Mouse (Mus musculus) embryonic facial prominence, embryonic 11.5 days (tissue): ENCODE results near the gene Ppp1r12a. TPM values are rescaled to one million over a fixed set of nuclear protein-coding genes. Genes with fewer than 3 reads are reported as not detected.

Experiments
- ATAC-seq: fragments of 200-750 bp; cut with Nextera tagmentation; replicated peaks from 2 replicates; pipeline ENCODE4 v1.8.0; 2017; ENCODE audit warnings: low read depth; ENCODE audit not compliant: insufficient number of reproducible peaks, low FRiP score, low TSS enrichment
- DNase-seq: peaks from one replicate; pipeline ENCODE4 v3.0.0-alpha.2; 2015; ENCODE audit warnings: low spot score
- H3K27ac ChIP-seq: fragments of 300-500 bp; sonication (generic); replicated peaks from 2 replicates; pipeline ENCODE4 v1.5.1; 2014; ENCODE audit warnings: mild to moderate bottlenecking, low read depth, low read length, control low read depth
- H3K27me3 ChIP-seq: fragments of 300-500 bp; sonication (generic); 2 replicates; pipeline ENCODE4 v1.6.1; 2014; ENCODE audit warnings: mild to moderate bottlenecking, low read length, moderate library complexity, mixed read lengths; ENCODE audit not compliant: control insufficient read depth, insufficient read depth
- H3K36me3 ChIP-seq: fragments of 300-500 bp; sonication (generic); replicated peaks from 2 replicates; pipeline ENCODE4 v1.6.1; 2014; ENCODE audit warnings: low read depth, mild to moderate bottlenecking, low read length, moderate library complexity, mixed read lengths; ENCODE audit not compliant: control insufficient read depth, insufficient read depth
- H3K4me1 ChIP-seq: fragments of 300-500 bp; sonication (generic); 2 replicates; pipeline ENCODE4 v1.6.1; 2014; ENCODE audit warnings: low read length, mixed read lengths; ENCODE audit not compliant: control insufficient read depth, insufficient read depth
- H3K4me2 ChIP-seq: fragments of 300-500 bp; sonication (generic); 2 replicates; pipeline ENCODE4 v1.6.1; 2014; ENCODE audit warnings: low read depth, mild to moderate bottlenecking, control low read depth, low read length, moderate library complexity
- H3K4me3 ChIP-seq: fragments of 300-500 bp; sonication (generic); 2 replicates; pipeline ENCODE4 v1.5.1; 2014; ENCODE audit warnings: low read depth, low read length, control low read depth
- H3K9ac ChIP-seq: fragments of 300-500 bp; sonication (generic); replicated peaks from 2 replicates; pipeline ENCODE4 v1.6.1; 2014; ENCODE audit warnings: mild to moderate bottlenecking, control low read depth, low read length
- H3K9me3 ChIP-seq: fragments of 300-500 bp; sonication (generic); replicated peaks from 2 replicates; pipeline ENCODE4 v1.6.1; 2016; ENCODE audit warnings: mild to moderate bottlenecking, low read length, inconsistent platforms, mixed read lengths; ENCODE audit not compliant: control insufficient read depth
- WGBS: fragments of 180-500 bp; shearing (Covaris S2); extraction: QIAGEN DNeasy Blood & Tissue Kit; methylation state at CpG from one replicate; pipeline ENCODE4 v1.1.7; 2014; 5-methylcytosine and 5-hydroxymethylcytosine counted together
- polyA plus RNA-seq: library from polyadenylated mRNA; unstranded; fragments of >200 nt; fragmentation: Nextera tagmentation; extraction: Ambion mirVana; gene quantifications from 2 replicates; pipeline ENCODE4 v1.2.1, GENCODE M21; 2014

The Ppp1r12a gene
- polyA plus RNA-seq, 1 experiment from 2014 or later: 79.5 TPM

DNA sequence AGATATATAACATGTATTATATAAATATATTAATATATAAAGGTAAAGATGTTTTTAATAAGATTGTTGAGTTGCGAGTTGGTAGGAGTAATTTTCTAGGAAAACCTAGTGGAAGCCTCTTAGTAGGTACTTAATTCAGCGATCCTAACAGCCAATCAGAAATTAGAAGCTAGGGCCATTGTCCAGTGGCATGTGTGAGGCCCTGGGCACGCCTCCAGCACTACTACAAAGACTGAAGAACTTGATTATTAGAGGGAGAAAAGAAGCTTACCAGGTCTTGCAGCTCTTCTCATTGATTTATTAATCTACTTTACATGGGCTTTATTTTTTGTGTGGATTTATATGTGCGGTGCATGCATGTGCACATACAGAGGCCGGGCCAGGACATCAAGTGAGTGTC, 123.0 kb downstream of the Ppp1r12a start:
- Histone ChIP-seq H3K27me3 (no peaks in the 10 kb centered on the region), H3K9ac (no peak overlapping the region), H3K4me2 (no peak overlapping the region), H3K9me3 (no peaks in the 10 kb centered on the region), H3K36me3 (no peaks in the 10 kb centered on the region), H3K27ac (no peak overlapping the region), H3K4me1 (no peaks in the 10 kb centered on the region), H3K4me3 (no peak overlapping the region)
- ATAC-seq (no peak), DNase-seq (no peak)
- 89% methylated on average over 5 of the region's 5 CpGs for WGBS

DNA sequence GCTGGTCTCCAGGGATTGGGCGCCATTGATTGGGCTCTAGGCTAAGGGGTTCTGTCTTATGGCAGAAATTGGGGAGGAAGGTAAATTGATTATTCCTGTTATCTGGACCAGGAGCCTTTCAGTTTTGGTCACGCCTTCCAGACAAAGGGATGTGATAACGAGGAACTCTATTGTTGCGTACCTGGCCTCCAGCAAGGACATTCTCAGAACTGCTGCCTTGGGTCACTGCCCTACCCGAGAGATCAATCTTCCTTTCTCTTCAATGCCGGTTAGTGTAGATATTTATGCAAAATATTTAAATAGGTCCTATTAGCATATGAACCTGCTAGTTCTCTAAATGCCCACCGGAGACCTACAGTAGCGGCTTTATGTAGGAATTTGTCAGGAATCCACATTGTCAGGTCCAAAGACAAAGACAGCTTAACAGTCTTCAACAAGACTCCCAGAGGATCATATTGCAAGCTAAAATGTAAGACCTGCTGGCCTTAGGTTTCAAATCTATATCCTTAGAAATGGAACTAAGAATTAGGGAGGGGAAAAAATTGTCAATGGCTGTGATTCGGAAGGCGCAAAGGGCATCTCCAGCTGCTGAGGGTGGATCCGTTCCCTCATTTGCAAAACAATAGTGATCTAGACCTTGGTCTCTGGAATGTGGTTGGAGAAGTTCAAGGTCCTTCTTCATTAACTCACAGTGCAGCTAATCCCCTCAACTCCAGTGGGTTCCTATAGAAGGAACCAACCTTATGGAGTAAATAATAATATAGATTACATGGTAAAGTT, 124.9 kb downstream of the Ppp1r12a start:
- DNase-seq (no peak), ATAC-seq (no peak)
- Histone ChIP-seq H3K4me3 (no peak overlapping the region), H3K4me1 (no peaks in the 10 kb centered on the region), H3K9me3 (no peaks in the 10 kb centered on the region), H3K36me3 (no peaks in the 10 kb centered on the region), H3K27ac (no peak overlapping the region), H3K27me3 (no peaks in the 10 kb centered on the region), H3K4me2 (no peak overlapping the region), H3K9ac (no peak overlapping the region)
- WGBS: 78% methylated on average over 11 of the region's 11 CpGs

GRCm38 (mm10) chr10:108287438-108287801, 125.4 kb downstream of the Ppp1r12a start:
- H3K4me2 ChIP-seq: no peak overlapping the region
- H3K4me3 ChIP-seq: no peak overlapping the region
- 84% methylated on average over 4 of the region's 4 CpGs for WGBS
- no peak overlapping the region for H3K27ac ChIP-seq
- no peaks in the 10 kb centered on the region for H3K9me3 ChIP-seq
- ATAC-seq (no peak), DNase-seq (no peak)
- H3K4me1 ChIP-seq: no peaks in the 10 kb centered on the region
- no peaks in the 10 kb centered on the region for H3K27me3 ChIP-seq
- no peaks in the 10 kb centered on the region for H3K36me3 ChIP-seq
- H3K9ac ChIP-seq: no peak overlapping the region

DNA sequence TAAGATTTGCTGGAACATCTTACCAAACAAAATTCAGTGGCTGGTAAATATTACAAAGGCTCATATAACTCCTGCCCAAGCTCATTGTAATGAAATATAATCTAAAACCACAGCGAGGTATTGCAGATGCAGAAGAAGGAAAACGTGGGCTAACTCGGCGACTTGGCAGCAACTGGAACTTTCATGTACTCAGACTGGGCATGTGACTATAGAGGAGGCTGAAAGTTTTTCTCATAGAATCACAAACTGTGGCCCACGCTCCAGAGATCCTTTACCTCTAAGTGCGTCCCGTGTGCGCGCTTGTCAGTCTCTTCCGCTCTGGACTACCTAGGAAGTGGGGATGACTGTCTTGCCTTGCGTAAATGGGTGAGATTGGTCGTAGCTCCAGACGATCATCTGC, 128.1 kb downstream of the Ppp1r12a start:
- H3K4me3 ChIP-seq: no peak overlapping the region
- 96% methylated on average over 13 of the region's 13 CpGs for WGBS
- no peak overlapping the region for H3K4me2 ChIP-seq
- no peaks in the 10 kb centered on the region for H3K4me1 ChIP-seq
- H3K9ac ChIP-seq: no peak overlapping the region
- H3K36me3 ChIP-seq: no peaks in the 10 kb centered on the region
- H3K27ac ChIP-seq: no peak overlapping the region
- no peaks in the 10 kb centered on the region for H3K9me3 ChIP-seq
- ATAC-seq (no peak), DNase-seq (no peak)
- H3K27me3 ChIP-seq: no peaks in the 10 kb centered on the region

DNA sequence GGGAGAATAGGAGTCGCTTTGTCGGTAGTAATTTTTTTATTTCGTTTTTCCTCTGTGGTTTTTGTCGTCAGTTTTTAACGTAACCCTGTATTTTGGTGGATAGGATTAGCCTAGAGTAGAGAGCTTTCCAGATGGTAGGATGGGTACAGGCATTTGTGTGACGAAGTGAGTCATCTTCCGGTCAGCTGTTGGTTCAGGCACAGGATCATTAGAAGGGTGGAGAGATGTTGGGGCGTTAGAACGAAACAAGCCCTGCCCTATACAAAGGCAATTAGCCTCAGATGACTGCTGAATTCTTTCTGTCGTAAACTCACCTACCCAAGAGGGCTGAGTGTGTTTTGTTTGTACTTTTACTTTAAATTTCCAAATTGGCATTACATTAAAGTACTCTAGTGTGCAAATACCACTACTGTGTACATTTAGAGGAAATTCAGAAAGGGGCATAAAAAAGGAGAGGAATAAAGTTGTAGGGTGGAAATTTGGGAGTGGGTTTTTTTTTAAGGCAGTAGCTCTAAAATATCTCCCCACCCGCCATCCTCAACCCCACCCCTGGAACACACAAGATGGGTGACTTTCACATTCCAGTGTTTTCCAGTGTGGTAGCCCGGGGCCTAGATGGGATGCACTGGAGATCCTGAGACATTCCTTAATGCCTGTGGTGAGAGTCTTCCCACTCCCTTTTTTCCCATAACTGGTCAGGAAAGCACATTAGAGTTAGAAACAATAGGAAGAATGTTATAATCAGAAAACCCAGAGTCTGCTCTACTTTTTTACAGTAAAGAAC, 129.9 kb downstream of the Ppp1r12a start:
- Histone ChIP-seq H3K9me3 (no peaks in the 10 kb centered on the region), H3K4me2 (no peak overlapping the region), H3K4me1 (no peaks in the 10 kb centered on the region), H3K36me3 (no peaks in the 10 kb centered on the region), H3K9ac (no peak overlapping the region), H3K27ac (no peak overlapping the region), H3K27me3 (no peaks in the 10 kb centered on the region), H3K4me3 (no peak overlapping the region)
- WGBS: 90% methylated on average over 12 of the region's 12 CpGs
- no peak for ATAC-seq
- no peak for DNase-seq

GRCm38 (mm10) chr10:108292651-108293050, 130.7 kb downstream of the Ppp1r12a start:
- Histone ChIP-seq H3K4me2 (no peak overlapping the region), H3K36me3 (no peaks in the 10 kb centered on the region), H3K9me3 (no peaks in the 10 kb centered on the region), H3K27me3 (no peaks in the 10 kb centered on the region), H3K4me3 (no peak overlapping the region), H3K9ac (no peak overlapping the region), H3K27ac (no peak overlapping the region), H3K4me1 (no peaks in the 10 kb centered on the region)
- 82% methylated on average over 4 of the region's 4 CpGs for WGBS
- no peak for ATAC-seq
- no peak for DNase-seq

DNA sequence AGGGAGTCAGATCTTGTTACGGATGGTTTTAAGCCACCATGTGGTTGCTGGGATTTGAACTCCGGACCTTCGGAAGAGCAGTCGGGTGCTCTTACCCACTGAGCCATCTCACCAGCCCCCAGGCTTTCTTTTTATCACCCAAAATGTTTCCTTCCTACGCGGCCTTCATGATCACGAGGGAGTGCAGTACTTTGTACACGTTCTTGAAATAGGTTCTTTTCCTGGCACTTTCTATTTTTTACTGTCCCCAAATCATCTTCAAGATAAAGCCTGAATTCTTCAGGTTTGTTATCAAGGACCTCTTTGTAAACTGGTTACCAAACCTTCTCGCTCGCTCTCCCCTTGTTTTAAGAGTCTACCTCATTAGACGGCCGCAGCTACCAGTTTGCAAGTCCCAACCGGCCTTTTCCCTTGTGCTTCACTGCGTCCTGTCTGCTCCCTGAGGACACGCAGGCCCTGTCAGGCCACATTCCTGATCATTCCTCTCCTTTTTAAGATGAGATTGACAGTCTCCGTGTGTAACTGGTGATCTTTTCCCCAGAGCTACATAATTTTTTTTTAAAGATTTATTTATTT, 131.7 kb downstream of the Ppp1r12a start:
- no peak for ATAC-seq

DNA sequence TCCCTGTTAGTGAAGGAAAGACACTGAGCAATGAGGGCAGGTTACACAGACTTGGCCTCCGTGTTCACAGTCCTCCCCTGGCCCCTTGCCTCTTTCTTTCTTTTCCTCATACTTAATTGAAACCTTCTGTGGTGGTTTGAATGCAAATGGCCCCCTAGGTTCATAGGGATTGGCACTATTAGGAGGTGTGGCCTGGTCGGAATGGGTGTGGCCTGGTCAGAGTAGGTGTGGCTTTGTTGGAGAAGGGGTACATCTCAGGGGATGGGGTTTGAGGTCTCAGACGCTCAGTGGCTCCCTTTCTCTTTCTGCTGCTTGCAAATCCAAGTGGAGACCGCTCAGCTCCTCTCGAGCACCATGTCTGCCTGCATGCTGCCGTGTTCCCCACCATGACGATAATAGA, 132.8 kb downstream of the Ppp1r12a start:
- no peak overlapping the region for H3K9ac ChIP-seq
- H3K36me3 ChIP-seq: no peaks in the 10 kb centered on the region
- DNase-seq (no peak), ATAC-seq (peak; percentile 45; the same call in 1 of the 2 replicates)
- no peaks in the 10 kb centered on the region for H3K9me3 ChIP-seq
- no peak overlapping the region for H3K4me3 ChIP-seq
- H3K4me1 ChIP-seq: no peaks in the 10 kb centered on the region
- no peaks in the 10 kb centered on the region for H3K27me3 ChIP-seq
- 74% methylated on average over 7 of the region's 7 CpGs for WGBS
- no peak overlapping the region for H3K27ac ChIP-seq
- no peak overlapping the region for H3K4me2 ChIP-seq

More for the DNA sequence above, 131.7 kb downstream of the Ppp1r12a start:
- H3K27me3 ChIP-seq: no peaks in the 10 kb centered on the region
- no peak overlapping the region for H3K4me2 ChIP-seq
- H3K36me3 ChIP-seq: no peaks in the 10 kb centered on the region
- H3K27ac ChIP-seq: no peak overlapping the region
- no peak overlapping the region for H3K9ac ChIP-seq
- no peaks in the 10 kb centered on the region for H3K9me3 ChIP-seq
- WGBS: 86% methylated on average over 16 of the region's 16 CpGs
- peak; percentile 23 for DNase-seq
- no peaks in the 10 kb centered on the region for H3K4me1 ChIP-seq
- no peak overlapping the region for H3K4me3 ChIP-seq
